Mouse (Mus musculus): ENCODE results near the gene Elp5. TPM values are rescaled to one million over a fixed set of nuclear protein-coding genes. Genes with fewer than 3 reads are reported as not detected.

Elp5 gene
- total and polyA plus RNA-seq, 2 experiments from 2014 or later = 115 to 187 TPM

- peak overlapping the region; percentile 78 for H3K4me2 ChIP-seq (ENCODE audit: low read depth)
- H3K9me3 ChIP-seq (ENCODE audit: low read length) = no peaks in the 10 kb centered on the region
- peak overlapping the region; percentile 54 for H3K4me3 ChIP-seq (ENCODE audit: low read depth, low read length)
- DNase-seq (no peak), ATAC-seq (no peak)
- no peaks in the 10 kb centered on the region for H3K27me3 ChIP-seq (ENCODE audit: insufficient read depth, low read length)
- H3K9ac ChIP-seq = no peak overlapping the region
- TF ChIP-seq CTCF (IDR thresholded peaks at IDR 0.05; ENCODE audit: low read depth) = no peak
- H3K4me1 ChIP-seq (ENCODE audit: insufficient read depth) = peaks cover 25% of the 10 kb centered on the region
- WGBS = 68% methylated on average over 6 of the region's 6 CpGs
- no peak overlapping the region for H3K27ac ChIP-seq (ENCODE audit: low read depth, low read length)
- H3K36me3 ChIP-seq (ENCODE audit: insufficient read depth) = peaks cover 28% of the 10 kb centered on the region
These were observed 33.4 kb upstream of the Elp5 start for GRCm38 (mm10) chr11:70015677-70016076.

- Histone ChIP-seq H3K4me2 (ENCODE audit: low read depth) (peak within 1 kb of the TSS; percentile 78), H3K9ac (peak within 1 kb of the TSS; percentile 69), H3K27ac (ENCODE audit: low read depth, low read length) (peak within 1 kb of the TSS; percentile 55), H3K27me3 (ENCODE audit: insufficient read depth, low read length) (no peaks in the 10 kb centered on the region), H3K36me3 (ENCODE audit: insufficient read depth) (peaks cover 34% of the 10 kb centered on the region), H3K4me1 (ENCODE audit: insufficient read depth) (peaks cover 19% of the 10 kb centered on the region), H3K4me3 (ENCODE audit: low read depth, low read length) (peak within 1 kb of the TSS; percentile 54), H3K9me3 (ENCODE audit: low read length) (no peaks in the 10 kb centered on the region)
- TF ChIP-seq CTCF (IDR thresholded peaks at IDR 0.05; ENCODE audit: low read depth) = peak; percentile 64
- WGBS = 1% methylated on average over 35 of the region's 35 CpGs
- DNase-seq (peak; percentile 83), ATAC-seq (peak; percentile 84)
These were observed 32.7 kb upstream of the Elp5 start, which contains the start of gene Acadvl for GRCm38 (mm10) chr11:70014880-70015558. TSS of gene Acadvl (minus strand) at chr11:70015411.

GRCm38 (mm10) chr11:70014051-70014450 is 31.7 kb upstream of the Elp5 start:
- Histone ChIP-seq H3K9me3 (ENCODE audit: low read length) (no peaks in the 10 kb centered on the region), H3K4me2 (ENCODE audit: low read depth) (no peak overlapping the region), H3K27me3 (ENCODE audit: insufficient read depth, low read length) (no peaks in the 10 kb centered on the region), H3K36me3 (ENCODE audit: insufficient read depth) (peaks cover 44% of the 10 kb centered on the region), H3K4me1 (ENCODE audit: insufficient read depth) (peaks cover 15% of the 10 kb centered on the region), H3K27ac (ENCODE audit: low read depth, low read length) (no peak overlapping the region), H3K9ac (no peak overlapping the region), H3K4me3 (ENCODE audit: low read depth, low read length) (no peak overlapping the region)
- TF ChIP-seq CTCF (IDR thresholded peaks at IDR 0.05; ENCODE audit: low read depth) = no peak
- DNase-seq = no peak
- 56% methylated on average over 5 of the region's 5 CpGs for WGBS
- ATAC-seq = no peak

GRCm38 (mm10) chr11:70013408-70013807 is 31.1 kb upstream of the Elp5 start:
- WGBS = 93% methylated on average over 3 of the region's 3 CpGs
- TF ChIP-seq CTCF (IDR thresholded peaks at IDR 0.05; ENCODE audit: low read depth) = no peak
- H3K4me3 ChIP-seq (ENCODE audit: low read depth, low read length) = no peak overlapping the region
- H3K4me1 ChIP-seq (ENCODE audit: insufficient read depth) = peaks cover 15% of the 10 kb centered on the region
- H3K27ac ChIP-seq (ENCODE audit: low read depth, low read length) = no peak overlapping the region
- H3K9me3 ChIP-seq (ENCODE audit: low read length) = no peaks in the 10 kb centered on the region
- H3K4me2 ChIP-seq (ENCODE audit: low read depth) = no peak overlapping the region
- DNase-seq (no peak), ATAC-seq (no peak)
- no peak overlapping the region for H3K9ac ChIP-seq
- H3K27me3 ChIP-seq (ENCODE audit: insufficient read depth, low read length) = no peaks in the 10 kb centered on the region
- peaks cover 50% of the 10 kb centered on the region for H3K36me3 ChIP-seq (ENCODE audit: insufficient read depth)

- H3K9ac ChIP-seq = no peak overlapping the region
- H3K27me3 ChIP-seq (ENCODE audit: insufficient read depth, low read length) = no peaks in the 10 kb centered on the region
- no peak overlapping the region for H3K4me3 ChIP-seq (ENCODE audit: low read depth, low read length)
- WGBS = 81% methylated on average over 9 of the region's 9 CpGs
- DNase-seq (no peak), ATAC-seq (no peak)
- TF ChIP-seq CTCF (IDR thresholded peaks at IDR 0.05; ENCODE audit: low read depth) = no peak
- H3K36me3 ChIP-seq (ENCODE audit: insufficient read depth) = peaks cover 55% of the 10 kb centered on the region
- no peak overlapping the region for H3K27ac ChIP-seq (ENCODE audit: low read depth, low read length)
- peaks cover 13% of the 10 kb centered on the region for H3K4me1 ChIP-seq (ENCODE audit: insufficient read depth)
- no peak overlapping the region for H3K4me2 ChIP-seq (ENCODE audit: low read depth)
- H3K9me3 ChIP-seq (ENCODE audit: low read length) = no peaks in the 10 kb centered on the region
These were observed 30.6 kb upstream of the Elp5 start for GRCm38 (mm10) chr11:70012931-70013330.

- H3K9me3 ChIP-seq (ENCODE audit: low read length) = no peaks in the 10 kb centered on the region
- H3K27me3 ChIP-seq (ENCODE audit: insufficient read depth, low read length) = no peaks in the 10 kb centered on the region
- no peak overlapping the region for H3K9ac ChIP-seq
- H3K4me3 ChIP-seq (ENCODE audit: low read depth, low read length) = no peak overlapping the region
- H3K27ac ChIP-seq (ENCODE audit: low read depth, low read length) = no peak overlapping the region
- peaks cover 74% of the 10 kb centered on the region for H3K36me3 ChIP-seq (ENCODE audit: insufficient read depth)
- TF ChIP-seq CTCF (IDR thresholded peaks at IDR 0.05; ENCODE audit: low read depth) = no peak
- ATAC-seq (no peak), DNase-seq (no peak)
- H3K4me2 ChIP-seq (ENCODE audit: low read depth) = no peak overlapping the region
- H3K4me1 ChIP-seq (ENCODE audit: insufficient read depth) = peaks cover 7% of the 10 kb centered on the region; the same call in 1 of the 2 replicates
- WGBS = 76% methylated on average over 10 of the region's 10 CpGs
These were observed 28.6 kb upstream of the Elp5 start for GRCm38 (mm10) chr11:70010961-70011360.

GRCm38 (mm10) chr11:70010548-70010947 is 28.2 kb upstream of the Elp5 start:
- no peak overlapping the region for H3K27ac ChIP-seq (ENCODE audit: low read depth, low read length)
- no peak overlapping the region for H3K4me2 ChIP-seq (ENCODE audit: low read depth)
- H3K27me3 ChIP-seq (ENCODE audit: insufficient read depth, low read length) = no peaks in the 10 kb centered on the region
- H3K9ac ChIP-seq = no peak overlapping the region
- peaks cover 78% of the 10 kb centered on the region for H3K36me3 ChIP-seq (ENCODE audit: insufficient read depth)
- no peak for ATAC-seq
- H3K9me3 ChIP-seq (ENCODE audit: low read length) = no peaks in the 10 kb centered on the region
- no peak for TF ChIP-seq CTCF (IDR thresholded peaks at IDR 0.05; ENCODE audit: low read depth)
- H3K4me1 ChIP-seq (ENCODE audit: insufficient read depth) = peaks cover 7% of the 10 kb centered on the region; the same call in 1 of the 2 replicates
- DNase-seq = no peak
- no peak overlapping the region for H3K4me3 ChIP-seq (ENCODE audit: low read depth, low read length)
- 93% methylated on average over 12 of the region's 12 CpGs for WGBS
